Mouse (Mus musculus) cerebellum, adult 2 months (tissue): ENCODE results near the gene P2ry14.

Source experiments
- CTCF ChIP-seq: fragments of 200-500 bp; IDR thresholded peaks from 2 replicates; pipeline ENCODE4 v1.5.1; 2011; ENCODE audit warnings: low read depth, mild to moderate bottlenecking, control low read depth, low read length, moderate library complexity, borderline replicate concordance; ENCODE audit not compliant: insufficient read depth
- POLR2A ChIP-seq: fragments of 200-500 bp; IDR thresholded peaks from 2 replicates; pipeline ENCODE4 v1.6.1; 2011; ENCODE audit warnings: low read length, control low read depth, borderline replicate concordance; ENCODE audit not compliant: insufficient read depth

DNA sequence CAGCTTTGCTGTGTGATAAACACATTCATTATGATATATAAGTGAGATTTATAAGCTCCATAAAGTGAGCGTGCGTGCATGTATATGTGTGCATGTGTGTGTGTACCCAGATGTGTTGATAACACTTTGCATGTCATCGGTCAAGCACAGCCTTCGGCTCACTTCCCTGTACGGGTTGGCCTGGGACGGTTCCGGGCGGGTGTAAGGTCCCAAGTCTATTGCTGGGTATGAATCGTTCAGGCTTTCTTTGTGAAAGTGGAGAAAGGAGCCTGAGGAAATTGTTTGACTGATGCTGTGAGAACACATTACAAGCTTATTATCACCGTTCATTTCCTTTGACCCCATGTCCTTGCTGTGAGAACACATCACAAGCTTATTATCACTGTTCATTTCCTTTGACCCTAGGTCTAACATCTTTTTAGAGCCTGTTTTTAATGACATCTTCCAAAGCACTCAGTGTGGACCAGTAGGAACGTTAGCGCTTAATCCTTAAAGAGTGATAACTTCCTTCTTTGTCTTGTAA, 14.4 kb downstream of the P2ry14 start:
- TF ChIP-seq CTCF (no peak), POLR2A (no peak)
